Mouse (Mus musculus): Measurements from ENCODE around the gene Gm4884. TPM values are rescaled to one million over a fixed set of nuclear protein-coding genes. Genes with fewer than 3 reads are reported as not detected.

The Gm4884 gene
- polyA plus RNA-seq (2017; shearing (Covaris generic)): not detected

GRCm38 (mm10) chr7:41032419-41032818, at the start of gene Gm4884:
TSS of gene Gm4884 (plus strand) at chr7:41032719.

GRCm38 (mm10) chr7:40987243-40987642, 45.3 kb upstream of the Gm4884 start, which contains the start of gene 4930433I11Rik:
TSS of gene 4930433I11Rik (plus strand) at chr7:40987543.

Other genes starting within 250 kb of the Gm4884 start
- gene Vstm2b, start 134.4 kb upstream of the Gm4884 start, polyA plus RNA-seq (2017; shearing (Covaris generic)): under 1 TPM in 1 of 2 experiments, not detected in 1; 0.84 TPM
- gene 4930433I11Rik, start 45.2 kb upstream of the Gm4884 start, polyA plus RNA-seq (2017; shearing (Covaris generic)): under 1 TPM in 1 of 2 experiments, not detected in 1; 0.19 TPM
- under 1 TPM; 0.07 to 0.24 TPM for gene Gm5592, start 121.1 kb downstream of the Gm4884 start, polyA plus RNA-seq (2017; shearing (Covaris generic))

Data from inflammation-experienced regulatory T-cells (primary cell).